24 mouse cellular contexts compared by ENCODE assay signal in the genomic region with DNA sequence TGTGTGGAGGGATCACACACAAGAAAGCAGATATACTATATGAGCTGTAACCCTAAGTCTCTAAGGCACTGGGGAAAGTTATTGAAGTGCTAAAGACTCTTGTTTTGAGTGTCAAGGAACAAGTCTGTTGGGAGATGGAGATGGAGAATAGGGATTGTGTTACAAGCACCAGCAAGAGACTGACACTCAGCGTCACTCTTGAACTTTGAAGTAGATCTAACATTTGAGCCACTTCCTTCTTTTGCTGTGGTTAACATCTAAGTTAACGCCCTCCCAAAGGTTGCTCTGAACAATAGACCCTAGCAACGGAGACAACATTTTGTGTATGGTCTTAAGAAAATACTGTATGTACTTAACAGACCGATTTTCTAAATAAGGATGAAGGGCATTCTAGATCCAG. TPM values are rescaled to one million over a fixed set of nuclear protein-coding genes. Genes with fewer than 3 reads are reported as not detected.
A peak's percentile ranks its signal among the peaks of the same experiment; 100 is the strongest.
DNase-seq lines count a peak whose midpoint lies in the region; ATAC-seq lines count a peak whose summit lies in the region.
"Had no signal": no experiment of that assay in that cellular context is flagged by ENCODE, and none has a peak within 500 bp of the region (broad histone marks: within the 10 kb centered on the region; RNA-seq: fewer than 3 reads in every experiment).

No protein-coding gene starts in this region.

- H3K9me3 ChIP-seq in forebrain, embryonic 10.5 days: no peaks in the 10 kb centered on the region
- H3K9me3 ChIP-seq: embryonic facial prominence, embryonic 12.5 days; forebrain, embryonic 12.5 days; hindbrain, embryonic 12.5 days; liver, embryonic 15.5 days; neural tube, embryonic 12.5 days had no signal

- H3K36me3 ChIP-seq in forebrain, embryonic 10.5 days (replicated peaks): no peaks in the 10 kb centered on the region
- H3K36me3 ChIP-seq: embryonic facial prominence, embryonic 12.5 days; forebrain, embryonic 12.5 days; hindbrain, embryonic 12.5 days; liver, embryonic 15.5 days; neural tube, embryonic 12.5 days had no signal

- no peaks in the 10 kb centered on the region for H3K27me3 ChIP-seq in forebrain, embryonic 10.5 days (ENCODE audit: poor library complexity, severe bottlenecking)
- H3K27me3 ChIP-seq: embryonic facial prominence, embryonic 12.5 days; forebrain, embryonic 12.5 days; hindbrain, embryonic 12.5 days; liver, embryonic 15.5 days; neural tube, embryonic 12.5 days had no signal

- H3K4me3 ChIP-seq in forebrain, embryonic 10.5 days: no peak overlapping the region
- H3K4me3 ChIP-seq: embryonic facial prominence, embryonic 12.5 days; forebrain, embryonic 12.5 days; hindbrain, embryonic 12.5 days; left cerebral cortex, adult 2 months; liver, embryonic 15.5 days; neural tube, embryonic 12.5 days had no signal

- no peaks in the 10 kb centered on the region for H3K4me1 ChIP-seq in forebrain, embryonic 10.5 days
- H3K4me1 ChIP-seq: embryonic facial prominence, embryonic 12.5 days; forebrain, embryonic 12.5 days; hindbrain, embryonic 12.5 days; liver, embryonic 15.5 days; neural tube, embryonic 12.5 days had no signal

- peak; percentile 59 for DNase-seq in lung, postnatal 36 days
- no peak for DNase-seq in lung, postnatal 10 days
- DNase-seq in T-cell, adult 2 months (ENCODE audit: low spot score): peak; percentile 66
- DNase-seq in forebrain, embryonic 10.5 days (ENCODE audit: extremely low spot score, low spot score): no peak
- DNase-seq in ovary, postnatal 10 days (ENCODE audit: low spot score): no peak
- DNase-seq: cerebellum, adult 11 months; cerebellum, postnatal 10 days; heart, adult 11 months; kidney, adult 2 months; kidney, postnatal 10 days; lung, postnatal 4 days; thymus, postnatal 36 days had no signal

- ATAC-seq in inflammation-experienced regulatory T-cells, adult 6 months: peak; percentile 40
- ATAC-seq in neutrophil, adult 5-6 weeks (ENCODE audit: extremely low read depth, insufficient number of reproducible peaks, low FRiP score, poor library complexity, severe bottlenecking): peak; percentile 59
- no peak for ATAC-seq in frontal cortex, adult (ENCODE audit: low TSS enrichment)

- WGBS in forebrain, embryonic 10.5 days: 88% methylated on average over 4 of the region's 4 CpGs

- H3K27ac ChIP-seq in forebrain, embryonic 10.5 days: no peak overlapping the region
- H3K27ac ChIP-seq: embryonic facial prominence, embryonic 12.5 days; forebrain, embryonic 12.5 days; hindbrain, embryonic 12.5 days; left cerebral cortex, adult 2 months; liver, embryonic 15.5 days; neural tube, embryonic 12.5 days had no signal

RNA-seq across cellular contexts. Expression of gene Il18r1, which starts 8.3 kb away (rescaled TPM):
- polyA plus RNA-seq in inflammation-experienced regulatory T-cells, adult 6 months (2017; shearing (Covaris generic)): 100 to 1,000 TPM in 1 of 3 experiments, 10 to 100 TPM in 2; 81.5 to 155 (median 82.1) TPM
- 15.3 and 18.0 TPM in 2 replicates for total RNA-seq in neutrophil, adult 5-6 weeks (2017)
- polyA plus RNA-seq in forebrain, embryonic 10.5 days (2016; fragmentation: Nextera tagmentation; extraction: Ambion mirVana): not detected in 2 replicates
- total RNA-seq: left cerebral cortex, adult 2 months had no signal
- polyA plus RNA-seq: embryonic facial prominence, embryonic 12.5 days; forebrain, embryonic 12.5 days; heart, embryonic 11.5 days; hindbrain, embryonic 12.5 days; neural tube, embryonic 12.5 days had no signal

RNA-seq across cellular contexts. Expression of gene Il18rap, which starts 41.5 kb away (rescaled TPM):
- 10 to 100 TPM; 12.6 to 82.7 (median 18.2) TPM for polyA plus RNA-seq in inflammation-experienced regulatory T-cells, adult 6 months (2017; shearing (Covaris generic))
- total RNA-seq in neutrophil, adult 5-6 weeks (2017): 144 and 170 TPM in 2 replicates
- 0.22 and 0.38 TPM in 2 replicates for polyA plus RNA-seq in forebrain, embryonic 10.5 days (2016; fragmentation: Nextera tagmentation; extraction: Ambion mirVana)
- total RNA-seq: gastrocnemius, adult 8-10 months; left cerebral cortex, postnatal 36 days had no signal

RNA-seq across cellular contexts. Expression of gene Il1rl1, which starts 44.3 kb away (rescaled TPM):
- polyA plus RNA-seq in inflammation-experienced regulatory T-cells, adult 6 months (2017; shearing (Covaris generic)): 10 to 100 TPM in 1 of 3 experiments, 1 to 10 TPM in 2; 4.7 to 11.5 (median 8.6) TPM
- total RNA-seq in neutrophil, adult 5-6 weeks (2017): 3.6 and 4.1 TPM in 2 replicates
- 0.11 TPM in 1 of 2 replicates, not detected in the other for polyA plus RNA-seq in forebrain, embryonic 10.5 days (2016; fragmentation: Nextera tagmentation; extraction: Ambion mirVana)
- polyA plus RNA-seq: forebrain, embryonic 12.5 days had no signal

Comparison
In these comparisons a context has a peak if more than half of its experiments do, and no peak if none do; other contexts are left out.
1. DNase-seq: peak in lung, postnatal 36 days (single experiment) and T-cell, adult 2 months (single experiment); none in lung, postnatal 10 days (single experiment), forebrain, embryonic 10.5 days (single experiment) and ovary, postnatal 10 days (single experiment).
2. RNA of gene Il18r1, which starts 8.3 kb away (polyA plus RNA-seq): 81.5 to 155 TPM in inflammation-experienced regulatory T-cells, adult 6 months; not detected in forebrain, embryonic 10.5 days; every median in the first group is over 10 times any median in the second.